Mouse (Mus musculus): ENCODE measurements around the gene Lrrn2. TPM values are rescaled to one million over a fixed set of nuclear protein-coding genes. Genes with fewer than 3 reads are reported as not detected.

Gene Lrrn2
- polyA plus RNA-seq (2012): not detected in 2 replicates

DNA sequence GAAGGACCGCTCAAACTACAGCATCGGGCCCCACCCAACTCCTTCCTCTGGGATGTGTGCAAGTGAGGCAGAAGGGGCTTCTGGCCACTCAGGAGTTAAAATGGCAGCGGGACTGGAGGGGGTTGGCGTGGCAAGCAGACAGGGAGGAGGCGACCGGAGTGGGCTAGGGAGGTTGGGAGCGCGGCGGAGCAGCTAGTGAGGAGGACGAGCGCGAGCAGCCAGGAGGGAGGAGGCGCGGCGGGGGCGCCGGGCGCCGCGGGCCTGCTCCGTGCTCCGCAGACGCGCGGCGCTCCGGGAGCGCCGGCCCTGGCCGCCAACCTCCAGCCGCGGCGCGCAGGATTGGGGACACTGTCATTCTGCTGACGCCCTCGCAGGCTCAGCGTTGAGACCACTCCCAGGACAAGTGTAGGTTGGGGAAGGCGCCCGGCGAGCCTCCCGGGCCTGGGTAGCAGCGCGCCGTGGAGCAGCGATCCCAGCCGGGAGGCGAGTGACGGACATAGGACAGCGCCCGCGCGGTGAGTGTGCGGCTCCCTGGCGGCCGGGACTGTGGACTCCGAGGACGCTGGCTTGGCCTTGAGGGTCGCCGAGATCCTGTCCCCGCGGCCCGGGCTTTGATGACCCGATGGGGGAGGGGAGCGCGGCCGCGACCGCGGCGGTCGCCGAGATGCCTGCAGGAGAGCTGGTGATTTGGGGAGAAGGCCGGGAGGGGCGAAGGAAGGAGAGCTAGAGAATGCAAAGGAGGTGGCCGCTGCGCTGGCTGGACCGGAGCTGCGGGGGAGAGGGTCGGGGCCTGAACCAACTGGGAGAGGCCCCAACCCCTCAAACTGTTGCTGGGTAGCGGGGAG, at the start of gene Lrrn2:
TSS of gene Lrrn2 (plus strand) at position 113 of the 845 bp plus-strand sequence.
- Histone ChIP-seq H3K27me3 (ENCODE audit: control insufficient read depth) (peaks cover 45% of the 10 kb centered on the region), H3K4me3 (replicated peaks) (no peak within 1 kb of the TSS), H3K36me3 (ENCODE audit: control insufficient read depth) (no peaks in the 10 kb centered on the region), H3K4me1 (ENCODE audit: control insufficient read depth) (no peaks in the 10 kb centered on the region), H3K9me3 (ENCODE audit: control insufficient read depth, low read length) (no peaks in the 10 kb centered on the region)
- TF ChIP-seq GATA1 (IDR thresholded peaks at IDR 0.05; ENCODE audit: low read length) (no peak), TAL1 (IDR thresholded peaks at IDR 0.05; ENCODE audit: low read length) (no peak)

- no peaks in the 10 kb centered on the region for H3K27me3 ChIP-seq (ENCODE audit: control insufficient read depth)
- no peak overlapping the region for H3K4me3 ChIP-seq (replicated peaks)
- H3K4me1 ChIP-seq (ENCODE audit: control insufficient read depth): no peaks in the 10 kb centered on the region
- no peaks in the 10 kb centered on the region for H3K9me3 ChIP-seq (ENCODE audit: control insufficient read depth, low read length)
- H3K36me3 ChIP-seq (ENCODE audit: control insufficient read depth): no peaks in the 10 kb centered on the region
- TF ChIP-seq GATA1 (IDR thresholded peaks at IDR 0.05; ENCODE audit: low read length): no peak
- TF ChIP-seq TAL1 (IDR thresholded peaks at IDR 0.05; ENCODE audit: low read length): no peak
These were observed 48.1 kb upstream of the Lrrn2 start for GRCm38 (mm10) chr1:132831963-132832362.

- no peak for TF ChIP-seq GATA1 (IDR thresholded peaks at IDR 0.05; ENCODE audit: low read length)
- no peak for TF ChIP-seq TAL1 (IDR thresholded peaks at IDR 0.05; ENCODE audit: low read length)
These were observed 46.0 kb upstream of the Lrrn2 start for GRCm38 (mm10) chr1:132834037-132834436.

GRCm38 (mm10) chr1:132836895-132837294, 43.2 kb upstream of the Lrrn2 start:
- Histone ChIP-seq H3K9me3 (ENCODE audit: control insufficient read depth, low read length) (no peaks in the 10 kb centered on the region), H3K4me1 (ENCODE audit: control insufficient read depth) (no peaks in the 10 kb centered on the region), H3K27me3 (ENCODE audit: control insufficient read depth) (no peaks in the 10 kb centered on the region), H3K4me3 (replicated peaks) (no peak overlapping the region), H3K36me3 (ENCODE audit: control insufficient read depth) (no peaks in the 10 kb centered on the region)
- TF ChIP-seq TAL1 (IDR thresholded peaks at IDR 0.05; ENCODE audit: low read length) (no peak), GATA1 (IDR thresholded peaks at IDR 0.05; ENCODE audit: low read length) (no peak)

More at GRCm38 (mm10) chr1:132834037-132834436, 46.0 kb upstream of the Lrrn2 start:
- Histone ChIP-seq H3K4me3 (replicated peaks) (no peak overlapping the region), H3K27me3 (ENCODE audit: control insufficient read depth) (no peaks in the 10 kb centered on the region), H3K36me3 (ENCODE audit: control insufficient read depth) (no peaks in the 10 kb centered on the region), H3K4me1 (ENCODE audit: control insufficient read depth) (no peaks in the 10 kb centered on the region), H3K9me3 (ENCODE audit: control insufficient read depth, low read length) (no peaks in the 10 kb centered on the region)

DNA sequence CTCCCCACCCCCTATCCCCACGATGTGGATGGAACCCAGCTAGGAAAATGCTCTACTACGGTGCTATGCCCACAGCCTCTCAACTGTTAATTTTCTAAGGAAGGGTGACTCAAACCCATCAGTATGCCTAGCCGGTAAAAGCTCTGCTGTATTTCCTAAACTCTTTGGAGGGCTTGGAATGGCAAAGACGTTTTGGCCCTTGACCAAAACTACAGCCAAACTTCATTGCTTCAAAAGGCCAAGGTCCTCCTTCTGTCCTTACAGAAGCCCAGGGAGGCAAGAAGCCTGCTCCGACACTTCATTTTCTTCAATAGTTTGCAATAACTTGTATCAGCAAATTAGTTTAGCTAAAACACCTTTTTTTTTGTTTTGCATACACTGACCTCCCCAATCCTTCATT, 42.4 kb upstream of the Lrrn2 start:
- no peak for TF ChIP-seq TAL1 (IDR thresholded peaks at IDR 0.05; ENCODE audit: low read length)
- no peak for TF ChIP-seq GATA1 (IDR thresholded peaks at IDR 0.05; ENCODE audit: low read length)

GRCm38 (mm10) chr1:132838371-132838770, 41.7 kb upstream of the Lrrn2 start:
- Histone ChIP-seq H3K4me3 (replicated peaks) (no peak overlapping the region), H3K36me3 (ENCODE audit: control insufficient read depth) (no peaks in the 10 kb centered on the region), H3K27me3 (ENCODE audit: control insufficient read depth) (no peaks in the 10 kb centered on the region), H3K4me1 (ENCODE audit: control insufficient read depth) (no peaks in the 10 kb centered on the region), H3K9me3 (ENCODE audit: control insufficient read depth, low read length) (no peaks in the 10 kb centered on the region)
- TF ChIP-seq TAL1 (IDR thresholded peaks at IDR 0.05; ENCODE audit: low read length) (no peak), GATA1 (IDR thresholded peaks at IDR 0.05; ENCODE audit: low read length) (no peak)

More for the DNA sequence above, 42.4 kb upstream of the Lrrn2 start:
- Histone ChIP-seq H3K9me3 (ENCODE audit: control insufficient read depth, low read length) (no peaks in the 10 kb centered on the region), H3K4me3 (replicated peaks) (no peak overlapping the region), H3K36me3 (ENCODE audit: control insufficient read depth) (no peaks in the 10 kb centered on the region), H3K4me1 (ENCODE audit: control insufficient read depth) (no peaks in the 10 kb centered on the region), H3K27me3 (ENCODE audit: control insufficient read depth) (no peaks in the 10 kb centered on the region)

- Histone ChIP-seq H3K4me1 (ENCODE audit: control insufficient read depth) (no peaks in the 10 kb centered on the region), H3K27me3 (ENCODE audit: control insufficient read depth) (no peaks in the 10 kb centered on the region), H3K4me3 (replicated peaks) (no peak overlapping the region), H3K36me3 (ENCODE audit: control insufficient read depth) (no peaks in the 10 kb centered on the region), H3K9me3 (ENCODE audit: control insufficient read depth, low read length) (peaks cover 7% of the 10 kb centered on the region)
- TF ChIP-seq TAL1 (IDR thresholded peaks at IDR 0.05; ENCODE audit: low read length): no peak
- no peak for TF ChIP-seq GATA1 (IDR thresholded peaks at IDR 0.05; ENCODE audit: low read length)
These were observed 36.5 kb upstream of the Lrrn2 start for GRCm38 (mm10) chr1:132843612-132844011.

GRCm38 (mm10) chr1:132844088-132844804, 35.8 kb upstream of the Lrrn2 start:
- Histone ChIP-seq H3K36me3 (ENCODE audit: control insufficient read depth) (no peaks in the 10 kb centered on the region), H3K9me3 (ENCODE audit: control insufficient read depth, low read length) (peaks cover 7% of the 10 kb centered on the region), H3K4me3 (replicated peaks) (no peak overlapping the region), H3K27me3 (ENCODE audit: control insufficient read depth) (no peaks in the 10 kb centered on the region), H3K4me1 (ENCODE audit: control insufficient read depth) (no peaks in the 10 kb centered on the region)
- no peak for TF ChIP-seq GATA1 (IDR thresholded peaks at IDR 0.05; ENCODE audit: low read length)
- TF ChIP-seq TAL1 (IDR thresholded peaks at IDR 0.05; ENCODE audit: low read length): no peak

DNA sequence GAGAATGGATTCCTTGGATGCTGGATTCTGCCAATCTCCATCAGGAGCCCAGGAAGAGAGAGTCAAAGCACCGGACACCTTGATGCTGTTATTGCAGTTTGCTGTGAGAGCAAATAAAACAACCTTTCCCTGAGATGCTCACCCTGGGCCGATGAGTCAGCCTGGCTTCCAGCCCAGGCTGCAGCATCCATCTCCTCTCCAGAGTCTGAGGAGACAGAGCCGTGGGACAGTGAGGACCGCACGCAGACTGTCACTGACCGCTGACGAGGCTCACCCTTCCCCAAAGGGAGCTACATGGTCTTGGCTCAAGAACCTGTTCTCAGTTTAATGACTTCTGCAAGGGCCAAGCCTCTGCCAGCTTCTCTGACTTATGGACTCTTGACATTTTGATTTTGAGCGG, 34.3 kb upstream of the Lrrn2 start:
- Histone ChIP-seq H3K4me1 (ENCODE audit: control insufficient read depth) (no peaks in the 10 kb centered on the region), H3K4me3 (replicated peaks) (no peak overlapping the region), H3K9me3 (ENCODE audit: control insufficient read depth, low read length) (peaks cover 7% of the 10 kb centered on the region), H3K36me3 (ENCODE audit: control insufficient read depth) (no peaks in the 10 kb centered on the region), H3K27me3 (ENCODE audit: control insufficient read depth) (no peaks in the 10 kb centered on the region)
- no peak for TF ChIP-seq GATA1 (IDR thresholded peaks at IDR 0.05; ENCODE audit: low read length)
- no peak for TF ChIP-seq TAL1 (IDR thresholded peaks at IDR 0.05; ENCODE audit: low read length)
